Mouse (Mus musculus) stomach, embryonic 14.5 days (tissue): Measurements from ENCODE around the gene Tmie. TPM values are rescaled to one million over a fixed set of nuclear protein-coding genes. Genes with fewer than 3 reads are reported as not detected.

Experiments used
- ATAC-seq: fragments of 200-750 bp; cut with Nextera tagmentation; 2 replicates; pipeline ENCODE4 v1.8.0; 2017; ENCODE audit warnings: low read depth, moderate TSS enrichment; ENCODE audit not compliant: insufficient number of reproducible peaks, insufficient read depth, low FRiP score
- H3K27ac ChIP-seq: fragments of 300-500 bp; sonication (generic); 2 replicates; pipeline ENCODE4 v1.5.1; 2014; ENCODE audit warnings: mild to moderate bottlenecking, low read length, moderate library complexity, mixed read lengths
- H3K27me3 ChIP-seq: fragments of 300-500 bp; sonication (generic); 2 replicates; pipeline ENCODE4 v1.6.1; 2014; ENCODE audit warnings: low read length, control low read depth, mixed read lengths; ENCODE audit not compliant: control insufficient read depth, insufficient read depth
- H3K36me3 ChIP-seq: fragments of 300-500 bp; sonication (generic); 2 replicates; pipeline ENCODE4 v1.6.1; 2014; ENCODE audit warnings: mild to moderate bottlenecking, control low read depth, low read length, moderate library complexity, mixed read lengths; ENCODE audit not compliant: control insufficient read depth, insufficient read depth
- H3K4me1 ChIP-seq: fragments of 300-500 bp; sonication (generic); 2 replicates; pipeline ENCODE4 v1.6.1; 2014; ENCODE audit warnings: low read length, control low read depth, mixed read lengths; ENCODE audit not compliant: control insufficient read depth, insufficient read depth
- H3K4me2 ChIP-seq: fragments of 300-500 bp; sonication (generic); replicated peaks from 2 replicates; pipeline ENCODE4 v1.6.1; 2014; ENCODE audit warnings: low read depth, low read length, control low read depth
- H3K4me3 ChIP-seq: fragments of 300-500 bp; sonication (generic); 2 replicates; pipeline ENCODE4 v1.5.1; 2014; ENCODE audit warnings: low read depth, low read length, control low read depth
- H3K9ac ChIP-seq: fragments of 300-500 bp; sonication (generic); replicated peaks from 2 replicates; pipeline ENCODE4 v1.6.1; 2014; ENCODE audit warnings: low read depth, mild to moderate bottlenecking, control low read depth, low read length, moderate library complexity, mixed read lengths
- H3K9me3 ChIP-seq: fragments of 300-500 bp; sonication (generic); 2 replicates; pipeline ENCODE4 v1.6.1; 2016; ENCODE audit warnings: low read depth, low read length, control low read depth; ENCODE audit not compliant: control insufficient read depth
- WGBS: fragments of 180-500 bp; shearing (Covaris S2); extraction: QIAGEN DNeasy Blood & Tissue Kit; methylation state at CpG from one replicate; pipeline ENCODE4 v1.1.7; 2014; 5-methylcytosine and 5-hydroxymethylcytosine counted together
- polyA plus RNA-seq: library from polyadenylated mRNA; unstranded; fragments of >200 nt; fragmentation: Nextera tagmentation; extraction: Ambion mirVana; gene quantifications from 2 replicates; pipeline ENCODE4 v1.2.1, GENCODE M21; 2014

The Tmie gene
- polyA plus RNA-seq, result 0.38 and 0.67 TPM in 2 replicates

- WGBS, result 0% methylated on average over 48 of the region's 57 CpGs
- Histone ChIP-seq H3K27ac (peak within 1 kb of the TSS; percentile 48; the same call in 1 of the 2 replicates), H3K4me1 (no peaks in the 10 kb centered on the region), H3K36me3 (no peaks in the 10 kb centered on the region), H3K27me3 (peaks cover 5% of the 10 kb centered on the region; the same call in 1 of the 2 replicates), H3K4me3 (peak within 1 kb of the TSS; percentile 57), H3K9me3 (no peaks in the 10 kb centered on the region), H3K4me2 (peak within 1 kb of the TSS; percentile 95), H3K9ac (peak within 1 kb of the TSS; percentile 45; the same call in 1 of the 2 replicates)
- peak; percentile 71 for ATAC-seq
Measured at GRCm38 (mm10) chr9:110879998-110880561, at the start of gene Tmie. Tmie (minus strand) TSS chr9:110880113.

- no peaks in the 10 kb centered on the region for H3K27me3 ChIP-seq
- no peak for ATAC-seq
- no peak overlapping the region for H3K4me2 ChIP-seq
- no peaks in the 10 kb centered on the region for H3K36me3 ChIP-seq
- H3K9me3 ChIP-seq, result no peaks in the 10 kb centered on the region
- no peak overlapping the region for H3K27ac ChIP-seq
- no peak overlapping the region for H3K9ac ChIP-seq
- H3K4me3 ChIP-seq, result no peak overlapping the region
- no peaks in the 10 kb centered on the region for H3K4me1 ChIP-seq
- 17% methylated on average over 7 of the region's 7 CpGs for WGBS
Measured at GRCm38 (mm10) chr9:110922759-110923158, 42.8 kb upstream of the Tmie start.

GRCm38 (mm10) chr9:110920665-110921419 is 40.9 kb upstream of the Tmie start:
- Histone ChIP-seq H3K4me1 (no peaks in the 10 kb centered on the region), H3K27ac (no peak overlapping the region), H3K36me3 (no peaks in the 10 kb centered on the region), H3K9ac (no peak overlapping the region), H3K27me3 (no peaks in the 10 kb centered on the region), H3K4me2 (no peak overlapping the region), H3K4me3 (no peak overlapping the region), H3K9me3 (no peaks in the 10 kb centered on the region)
- no peak for ATAC-seq
- 64% methylated on average over 15 of the region's 15 CpGs for WGBS

GRCm38 (mm10) chr9:110916786-110917185 is 36.9 kb upstream of the Tmie start, which contains the start of gene Fam240a:
Fam240a (minus strand) TSS chr9:110916861.
- no peaks in the 10 kb centered on the region for H3K4me1 ChIP-seq
- WGBS, result 84% methylated on average over 7 of the region's 7 CpGs
- H3K9ac ChIP-seq, result no peak within 1 kb of the TSS
- H3K9me3 ChIP-seq, result no peaks in the 10 kb centered on the region
- no peak within 1 kb of the TSS for H3K4me3 ChIP-seq
- no peak within 1 kb of the TSS for H3K27ac ChIP-seq
- H3K36me3 ChIP-seq, result no peaks in the 10 kb centered on the region
- no peaks in the 10 kb centered on the region for H3K27me3 ChIP-seq
- H3K4me2 ChIP-seq, result no peak within 1 kb of the TSS
- no peak for ATAC-seq

GRCm38 (mm10) chr9:110915466-110915865 is 35.6 kb upstream of the Tmie start:
- Histone ChIP-seq H3K27me3 (no peaks in the 10 kb centered on the region), H3K4me2 (no peak overlapping the region), H3K9me3 (no peaks in the 10 kb centered on the region), H3K36me3 (no peaks in the 10 kb centered on the region), H3K4me1 (no peaks in the 10 kb centered on the region), H3K4me3 (no peak overlapping the region), H3K27ac (no peak overlapping the region), H3K9ac (no peak overlapping the region)
- no peak for ATAC-seq
- WGBS, result 66% methylated on average over 8 of the region's 8 CpGs

GRCm38 (mm10) chr9:110914631-110915236 is 34.8 kb upstream of the Tmie start:
- no peak overlapping the region for H3K4me2 ChIP-seq
- no peaks in the 10 kb centered on the region for H3K4me1 ChIP-seq
- no peak overlapping the region for H3K27ac ChIP-seq
- H3K9ac ChIP-seq, result no peak overlapping the region
- no peaks in the 10 kb centered on the region for H3K9me3 ChIP-seq
- no peak for ATAC-seq
- H3K27me3 ChIP-seq, result no peaks in the 10 kb centered on the region
- 53% methylated on average over 21 of the region's 21 CpGs for WGBS
- H3K36me3 ChIP-seq, result no peaks in the 10 kb centered on the region
- H3K4me3 ChIP-seq, result no peak overlapping the region

GRCm38 (mm10) chr9:110909371-110909967 is 29.6 kb upstream of the Tmie start:
- Histone ChIP-seq H3K9ac (no peak overlapping the region), H3K27me3 (no peaks in the 10 kb centered on the region), H3K4me2 (no peak overlapping the region), H3K36me3 (no peaks in the 10 kb centered on the region), H3K27ac (no peak overlapping the region), H3K9me3 (no peaks in the 10 kb centered on the region), H3K4me3 (no peak overlapping the region), H3K4me1 (no peaks in the 10 kb centered on the region)
- 73% methylated on average over 6 of the region's 6 CpGs for whole genome bisulfite sequencing
- ATAC-seq, result no peak

GRCm38 (mm10) chr9:110908631-110909016 is 28.7 kb upstream of the Tmie start:
- Histone ChIP-seq H3K27me3 (no peaks in the 10 kb centered on the region), H3K27ac (no peak overlapping the region), H3K9me3 (no peaks in the 10 kb centered on the region), H3K9ac (no peak overlapping the region), H3K4me3 (no peak overlapping the region), H3K4me2 (no peak overlapping the region), H3K4me1 (no peaks in the 10 kb centered on the region), H3K36me3 (no peaks in the 10 kb centered on the region)
- WGBS, result 91% methylated on average over 3 of the region's 3 CpGs
- ATAC-seq, result no peak
